Mouse (Mus musculus) limb, embryonic 10.5 days (tissue): ENCODE results near the gene Commd2. TPM values are rescaled to one million over a fixed set of nuclear protein-coding genes. Genes with fewer than 3 reads are reported as not detected.

Experiments used
- DNase-seq: peaks from one replicate; pipeline ENCODE4 v3.0.0-alpha.2; 2017; ENCODE audit warnings: low spot score
- H3K27ac ChIP-seq: fragments of 300-500 bp; sonication (generic); 2 replicates; pipeline ENCODE4 v1.5.1; 2016; ENCODE audit warnings: mild to moderate bottlenecking
- H3K27me3 ChIP-seq: fragments of 300-500 bp; sonication (generic); 2 replicates; pipeline ENCODE4 v1.6.1; 2016; ENCODE audit warnings: low read depth, mild to moderate bottlenecking; ENCODE audit not compliant: poor library complexity, severe bottlenecking
- H3K36me3 ChIP-seq: fragments of 300-500 bp; sonication (generic); 2 replicates; pipeline ENCODE4 v1.6.1; 2016; ENCODE audit warnings: mild to moderate bottlenecking, moderate library complexity
- H3K4me1 ChIP-seq: fragments of 300-500 bp; sonication (generic); 2 replicates; pipeline ENCODE4 v1.6.1; 2016
- H3K4me3 ChIP-seq: fragments of 300-500 bp; sonication (generic); 2 replicates; pipeline ENCODE4 v1.5.1; 2016; ENCODE audit warnings: mild to moderate bottlenecking, moderate library complexity
- H3K9me3 ChIP-seq: fragments of 300-500 bp; sonication (generic); replicated peaks from 2 replicates; pipeline ENCODE4 v1.6.1; 2016; ENCODE audit warnings: mild to moderate bottlenecking
- WGBS: fragments of 180-500 bp; shearing (Covaris S2); methylation state at CpG from one replicate; pipeline ENCODE4 v1.1.7; 2016; 5-methylcytosine and 5-hydroxymethylcytosine counted together
- microRNA-seq: library from miRNA; unstranded; fragments of <30 nt; microRNA quantifications from one replicate; pipeline ENCODE4, GENCODE M21; 2017
- polyA plus RNA-seq: library from polyadenylated mRNA; unstranded; fragments of >200 nt; fragmentation: Nextera tagmentation; extraction: Ambion mirVana; gene quantifications from 2 replicates; pipeline ENCODE4 v1.2.1, GENCODE M21; 2016

The Commd2 gene
- polyA plus RNA-seq, 1 experiment from 2014 or later, result 72.8 TPM

DNA sequence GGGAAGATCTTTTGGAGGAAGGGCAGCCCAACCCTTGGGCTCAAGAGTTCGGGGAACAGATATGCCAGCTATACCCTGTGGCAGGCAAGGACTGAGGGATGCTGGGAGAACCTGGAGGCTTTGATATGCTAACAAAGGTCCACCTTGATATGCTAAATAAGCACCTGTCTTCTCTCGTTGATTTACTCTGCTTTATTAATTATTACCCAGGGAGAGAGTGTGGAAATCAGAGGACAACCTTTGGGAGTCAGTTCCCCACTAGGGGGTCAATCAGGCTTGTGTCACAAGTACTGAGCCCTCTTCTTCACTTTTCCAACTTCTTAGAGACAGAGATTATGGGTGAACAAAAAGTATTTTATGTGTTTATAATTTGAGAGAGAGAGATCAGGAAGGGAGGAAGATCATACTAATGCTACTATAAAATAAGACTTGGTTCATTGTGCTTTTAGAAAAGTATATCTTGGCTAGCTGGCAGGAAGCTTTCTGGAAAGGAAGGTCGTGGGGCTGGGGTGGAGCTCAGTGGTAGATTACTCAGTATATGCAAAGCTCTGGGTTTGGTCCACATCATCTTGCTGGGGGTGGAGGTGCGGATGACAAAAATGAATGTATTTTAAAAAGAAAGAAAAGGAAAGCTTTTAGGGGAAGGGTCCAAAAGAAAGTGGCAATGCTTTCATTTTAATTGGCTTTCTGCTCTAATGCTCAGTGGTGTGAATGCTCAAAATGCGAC, 47.5 kb downstream of the Commd2 start:
- no peaks in the 10 kb centered on the region for H3K27me3 ChIP-seq
- 79% methylated on average over 5 of the region's 5 CpGs for whole genome bisulfite sequencing
- H3K4me3 ChIP-seq, result no peak overlapping the region
- H3K27ac ChIP-seq, result no peak overlapping the region
- DNase-seq, result no peak
- no peaks in the 10 kb centered on the region for H3K9me3 ChIP-seq
- H3K36me3 ChIP-seq, result no peaks in the 10 kb centered on the region
- no peaks in the 10 kb centered on the region for H3K4me1 ChIP-seq

DNA sequence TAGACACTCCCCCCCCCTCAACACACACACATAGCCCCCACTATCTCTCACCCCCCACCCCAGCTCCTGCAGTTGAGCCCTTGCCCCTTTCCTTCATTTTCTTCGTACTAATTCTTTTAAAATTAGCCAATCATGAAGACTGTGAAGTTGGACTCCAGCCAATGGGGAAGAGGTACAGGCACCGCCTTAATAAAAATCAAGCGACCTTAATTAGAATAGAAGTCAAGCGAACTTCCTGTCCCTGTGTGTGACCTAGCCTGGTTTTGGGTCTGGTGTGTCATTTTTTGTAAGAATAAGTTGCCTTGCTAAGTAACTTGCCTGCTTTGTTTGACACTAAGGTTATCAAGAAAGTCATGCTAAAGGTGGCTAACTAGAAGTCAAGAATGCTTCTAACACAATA, 48.9 kb downstream of the Commd2 start:
- no peaks in the 10 kb centered on the region for H3K36me3 ChIP-seq
- WGBS, result 90% methylated on average over 4 of the region's 4 CpGs
- no peak for DNase-seq
- H3K4me3 ChIP-seq, result no peak overlapping the region
- no peaks in the 10 kb centered on the region for H3K4me1 ChIP-seq
- H3K27me3 ChIP-seq, result no peaks in the 10 kb centered on the region
- H3K27ac ChIP-seq, result no peak overlapping the region
- no peaks in the 10 kb centered on the region for H3K9me3 ChIP-seq

DNA sequence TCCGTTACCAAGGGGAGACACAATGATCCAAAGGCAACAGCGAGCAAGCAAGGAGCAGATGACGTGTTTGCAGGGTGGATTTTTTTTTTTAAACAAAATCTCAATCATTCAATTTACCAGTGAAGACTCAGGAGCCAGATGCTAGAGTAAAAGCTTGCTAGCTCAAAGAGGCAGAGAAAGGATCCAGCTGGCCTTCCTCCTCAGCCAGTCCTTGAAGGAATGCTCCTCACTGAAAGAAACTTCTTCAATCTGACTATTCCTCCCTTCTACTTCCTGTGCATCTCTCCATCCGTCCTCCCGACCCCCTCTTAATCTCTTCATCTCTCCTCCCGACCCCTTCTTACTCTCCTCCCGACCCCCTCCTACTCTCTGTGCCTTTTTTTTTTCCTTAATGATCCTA, 54.9 kb downstream of the Commd2 start:
- 75% methylated on average over 7 of the region's 7 CpGs for WGBS
- Histone ChIP-seq H3K36me3 (no peaks in the 10 kb centered on the region), H3K27ac (no peak overlapping the region), H3K4me3 (no peak overlapping the region), H3K27me3 (no peaks in the 10 kb centered on the region), H3K9me3 (no peaks in the 10 kb centered on the region), H3K4me1 (no peaks in the 10 kb centered on the region)
- no peak for DNase-seq

DNA sequence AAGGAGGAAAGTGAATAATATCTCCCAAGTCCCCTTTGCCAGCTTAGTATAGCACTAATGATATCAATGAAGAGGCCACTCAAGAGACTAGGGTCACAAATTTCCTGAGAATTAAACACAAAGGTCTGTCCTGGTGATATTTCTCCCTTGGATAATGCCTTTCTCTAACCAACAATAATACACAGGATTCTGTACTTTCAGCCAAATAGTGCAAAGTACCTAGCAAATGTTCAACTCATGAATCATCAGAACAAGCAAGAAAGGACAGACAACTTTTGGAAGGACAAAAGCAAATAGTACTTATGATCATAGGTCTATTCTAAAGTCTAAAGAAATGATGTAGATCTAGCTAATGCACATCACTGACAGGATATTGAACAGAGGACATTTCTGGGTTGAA, 56.0 kb downstream of the Commd2 start:
- no peaks in the 10 kb centered on the region for H3K9me3 ChIP-seq
- H3K4me3 ChIP-seq, result no peak overlapping the region
- H3K36me3 ChIP-seq, result no peaks in the 10 kb centered on the region
- no peak for DNase-seq
- H3K27ac ChIP-seq, result no peak overlapping the region
- H3K4me1 ChIP-seq, result no peaks in the 10 kb centered on the region
- no peaks in the 10 kb centered on the region for H3K27me3 ChIP-seq

Small RNAs within 50 kb of the gene (microRNA-seq; reads per million reads assigned to microRNA genes)
- not detected for gene Mir6377

Other genes starting within 250 kb of the Commd2 start
- not detected in 2 replicates for gene Tm4sf4, start 226.4 kb downstream of the Commd2 start, polyA plus RNA-seq
- gene Wwtr1, start 75.8 kb downstream of the Commd2 start, polyA plus RNA-seq, result 8.3 and 10.7 TPM in 2 replicates
- gene Ankub1, start 41.1 kb upstream of the Commd2 start, polyA plus RNA-seq, result 0.05 TPM in 1 of 2 replicates, not detected in the other
- 34.5 and 42.0 TPM in 2 replicates for gene Rnf13, start 84.3 kb upstream of the Commd2 start, polyA plus RNA-seq
- gene Pfn2, start 196.4 kb upstream of the Commd2 start, polyA plus RNA-seq, result 54.4 and 87.5 TPM in 2 replicates